ENCODE assay signal across 9 mouse cellular contexts in genomic region chr13:44634616-44635015, GRCm38 (mm10).
DNase-seq lines count a peak whose midpoint lies in the region; ATAC-seq and TF ChIP-seq lines count a peak whose summit lies in the region.
"Had no signal": no experiment of that assay in that cellular context is flagged by ENCODE, and none has a peak within 500 bp of the region (broad histone marks: within the 10 kb centered on the region; RNA-seq: fewer than 3 reads in every experiment).

No protein-coding gene starts in this region.

- peak overlapping the region; percentile 40 for H3K4me2 ChIP-seq in hindbrain, embryonic 14.5 days (replicated peaks)
- H3K4me2 ChIP-seq in midbrain, postnatal 0 days (ENCODE audit: low read depth, low read length, poor library complexity, severe bottlenecking): peak overlapping the region; percentile 26; the same call in 1 of the 2 replicates

- no peak for TF ChIP-seq CTCF in midbrain, postnatal 0 days (IDR thresholded peaks at IDR 0.05)

- no peaks in the 10 kb centered on the region for H3K9me3 ChIP-seq in hindbrain, embryonic 14.5 days (ENCODE audit: control insufficient read depth, low read length)
- no peaks in the 10 kb centered on the region for H3K9me3 ChIP-seq in midbrain, postnatal 0 days (ENCODE audit: low read length)

- no peak for ATAC-seq in hindbrain, embryonic 14.5 days (ENCODE audit: low FRiP score)
- ATAC-seq in midbrain, postnatal 0 days (ENCODE audit: low FRiP score): no peak
- ATAC-seq: Patski had no signal

- H3K9ac ChIP-seq in hindbrain, embryonic 14.5 days: no peak overlapping the region
- no peak overlapping the region for H3K9ac ChIP-seq in midbrain, postnatal 0 days (replicated peaks; ENCODE audit: low read length, poor library complexity, severe bottlenecking)

- no peaks in the 10 kb centered on the region for H3K36me3 ChIP-seq in hindbrain, embryonic 14.5 days (replicated peaks; ENCODE audit: control insufficient read depth, insufficient read depth)
- no peaks in the 10 kb centered on the region for H3K36me3 ChIP-seq in midbrain, postnatal 0 days (ENCODE audit: insufficient read depth, low read length)

- no peak overlapping the region for H3K27ac ChIP-seq in hindbrain, embryonic 14.5 days
- H3K27ac ChIP-seq in midbrain, postnatal 0 days (ENCODE audit: low read depth, low read length): no peak overlapping the region

- peaks cover 7% of the 10 kb centered on the region; the same call in 1 of the 2 replicates for H3K4me1 ChIP-seq in hindbrain, embryonic 14.5 days (replicated peaks; ENCODE audit: control insufficient read depth, insufficient read depth, low read length)
- H3K4me1 ChIP-seq in midbrain, postnatal 0 days (ENCODE audit: insufficient read depth, low read length): 0 out of 2 replicates have a peak, but pooled peaks cover 4% of the 10 kb centered on the region

- no peaks in the 10 kb centered on the region; the same call in 1 of the 2 replicates for H3K27me3 ChIP-seq in hindbrain, embryonic 14.5 days (ENCODE audit: control insufficient read depth, insufficient read depth, low read length)
- H3K27me3 ChIP-seq in midbrain, postnatal 0 days (ENCODE audit: insufficient read depth, low read length): no peaks in the 10 kb centered on the region
- H3K27me3 ChIP-seq: Patski had no signal

- 6% methylated on average over 11 of the region's 11 CpGs for WGBS in hindbrain, embryonic 14.5 days
- 23% methylated on average over 11 of the region's 11 CpGs for WGBS in midbrain, postnatal 0 days

- peak; percentile 27 for DNase-seq in kidney, postnatal 10 days
- no peak for DNase-seq in kidney, adult 18-20 months
- peak; percentile 49 for DNase-seq in embryo, embryonic 10.5 days (ENCODE audit: low spot score)
- no peak for DNase-seq in hindbrain, embryonic 14.5 days (ENCODE audit: low spot score)
- no peak for DNase-seq in midbrain, postnatal 0 days (ENCODE audit: low spot score)
- DNase-seq in frontal cortex, postnatal 14 days (ENCODE audit: low spot score in 2 of 2): no peak
- no peak for DNase-seq in natural killer cell, adult 2 months (ENCODE audit: low spot score in 2 of 2)
- DNase-seq in gastrocnemius, postnatal 10 days: no peak

- H3K4me3 ChIP-seq in hindbrain, embryonic 14.5 days (replicated peaks; ENCODE audit: low read length): no peak overlapping the region
- no peak overlapping the region for H3K4me3 ChIP-seq in midbrain, postnatal 0 days (ENCODE audit: low read depth, low read length)

Comparison
In these comparisons a context has a peak if more than half of its experiments do, and no peak if none do; other contexts are left out.
1. DNase-seq: peak in kidney, postnatal 10 days (single experiment) and embryo, embryonic 10.5 days (single experiment); none in kidney, adult 18-20 months (single experiment), hindbrain, embryonic 14.5 days (single experiment), midbrain, postnatal 0 days (single experiment), frontal cortex, postnatal 14 days (0 of 2), natural killer cell, adult 2 months (0 of 2) and gastrocnemius, postnatal 10 days (single experiment).